Comparison of ENCODE assay signal across 29 mouse cellular contexts in genomic region chr8:113801551-113801950, GRCm38 (mm10). TPM values are rescaled to one million over a fixed set of nuclear protein-coding genes. Genes with fewer than 3 reads are reported as not detected.
A peak's percentile ranks its signal among the peaks of the same experiment; 100 is the strongest.
DNase-seq lines count a peak whose midpoint lies in the region; ATAC-seq and TF ChIP-seq lines count a peak whose summit lies in the region.
"Had no signal": no experiment of that assay in that cellular context is flagged by ENCODE, and none has a peak within 500 bp of the region (broad histone marks: within the 10 kb centered on the region; RNA-seq: fewer than 3 reads in every experiment).

No protein-coding gene starts in this region.

- TF ChIP-seq CTCF in hindbrain, postnatal 0 days (IDR thresholded peaks at IDR 0.05; ENCODE audit: low read depth) = no peak

- ATAC-seq in forebrain, embryonic 14.5 days = no peak
- no peak for ATAC-seq in forebrain, embryonic 16.5 days
- no peak for ATAC-seq in hindbrain, postnatal 0 days
- ATAC-seq in hindbrain, embryonic 12.5 days (ENCODE audit: low FRiP score) = no peak
- no peak for ATAC-seq in midbrain, embryonic 11.5 days (ENCODE audit: low FRiP score)
- no peak for ATAC-seq in midbrain, embryonic 13.5 days
- ATAC-seq: forebrain, embryonic 13.5 days; liver, embryonic 12.5 days; liver, postnatal 0 days had no signal

- H3K27ac ChIP-seq in forebrain, embryonic 14.5 days (ENCODE audit: low read depth, low read length) = no peak overlapping the region
- H3K27ac ChIP-seq in forebrain, embryonic 16.5 days (ENCODE audit: low read length) = no peak overlapping the region
- H3K27ac ChIP-seq in hindbrain, postnatal 0 days = no peak overlapping the region
- no peak overlapping the region for H3K27ac ChIP-seq in hindbrain, embryonic 12.5 days
- no peak overlapping the region for H3K27ac ChIP-seq in midbrain, embryonic 11.5 days (ENCODE audit: low read depth, low read length)
- no peak overlapping the region for H3K27ac ChIP-seq in midbrain, embryonic 13.5 days
- H3K27ac ChIP-seq: embryonic facial prominence, embryonic 13.5 days; forebrain, embryonic 13.5 days; heart, embryonic 13.5 days; hindbrain, embryonic 13.5 days; kidney, embryonic 15.5 days; liver, embryonic 12.5 days; midbrain, embryonic 12.5 days; neural tube, embryonic 12.5 days had no signal

- H3K4me1 ChIP-seq in forebrain, embryonic 14.5 days (ENCODE audit: control insufficient read depth, insufficient read depth, low read length) = no peaks in the 10 kb centered on the region
- H3K4me1 ChIP-seq in forebrain, embryonic 16.5 days (replicated peaks; ENCODE audit: control insufficient read depth, insufficient read depth, low read length) = peaks cover 8% of the 10 kb centered on the region
- H3K4me1 ChIP-seq in hindbrain, postnatal 0 days (ENCODE audit: insufficient read depth, low read length) = no peaks in the 10 kb centered on the region
- H3K4me1 ChIP-seq in hindbrain, embryonic 12.5 days = no peaks in the 10 kb centered on the region
- H3K4me1 ChIP-seq in midbrain, embryonic 11.5 days (ENCODE audit: control insufficient read depth, insufficient read depth, low read length) = no peaks in the 10 kb centered on the region
- no peaks in the 10 kb centered on the region for H3K4me1 ChIP-seq in midbrain, embryonic 13.5 days (replicated peaks)
- H3K4me1 ChIP-seq: forebrain, embryonic 13.5 days; heart, embryonic 13.5 days; hindbrain, embryonic 13.5 days; kidney, embryonic 15.5 days; liver, embryonic 12.5 days; midbrain, embryonic 12.5 days; neural tube, embryonic 12.5 days had no signal

- H3K36me3 ChIP-seq in forebrain, embryonic 14.5 days (ENCODE audit: control insufficient read depth, insufficient read depth, low read length) = no peaks in the 10 kb centered on the region
- no peaks in the 10 kb centered on the region for H3K36me3 ChIP-seq in forebrain, embryonic 16.5 days (ENCODE audit: control insufficient read depth, insufficient read depth)
- H3K36me3 ChIP-seq in hindbrain, postnatal 0 days (ENCODE audit: insufficient read depth, low read length) = no peaks in the 10 kb centered on the region
- H3K36me3 ChIP-seq in hindbrain, embryonic 12.5 days = no peaks in the 10 kb centered on the region
- H3K36me3 ChIP-seq in midbrain, embryonic 11.5 days (ENCODE audit: control insufficient read depth, insufficient read depth, low read length) = no peaks in the 10 kb centered on the region
- no peaks in the 10 kb centered on the region for H3K36me3 ChIP-seq in midbrain, embryonic 13.5 days
- H3K36me3 ChIP-seq: embryonic facial prominence, embryonic 13.5 days; heart, embryonic 13.5 days; hindbrain, embryonic 13.5 days; kidney, embryonic 15.5 days; liver, embryonic 12.5 days; midbrain, embryonic 12.5 days; neural tube, embryonic 12.5 days had no signal

- H3K9ac ChIP-seq in forebrain, embryonic 14.5 days (ENCODE audit: low read length) = no peak overlapping the region
- H3K9ac ChIP-seq in forebrain, embryonic 16.5 days (replicated peaks; ENCODE audit: low read depth, low read length) = no peak overlapping the region
- H3K9ac ChIP-seq in hindbrain, postnatal 0 days (replicated peaks; ENCODE audit: low read length) = no peak overlapping the region
- H3K9ac ChIP-seq in hindbrain, embryonic 12.5 days = no peak overlapping the region
- no peak overlapping the region for H3K9ac ChIP-seq in midbrain, embryonic 11.5 days (ENCODE audit: low read length)
- H3K9ac ChIP-seq in midbrain, embryonic 13.5 days (replicated peaks) = no peak overlapping the region
- H3K9ac ChIP-seq: embryonic facial prominence, embryonic 13.5 days; forebrain, embryonic 13.5 days; heart, embryonic 13.5 days; hindbrain, embryonic 13.5 days; kidney, embryonic 15.5 days; liver, embryonic 12.5 days; liver, postnatal 0 days; midbrain, embryonic 12.5 days; neural tube, embryonic 12.5 days had no signal

- intact Hi-C loops in left cerebral cortex, postnatal 25 days (cut with DNase I) = no loop called here

- 72% methylated on average over 5 of the region's 5 CpGs for WGBS in forebrain, embryonic 14.5 days
- WGBS in forebrain, embryonic 16.5 days = 59% methylated on average over 5 of the region's 5 CpGs
- 79% methylated on average over 5 of the region's 5 CpGs for WGBS in hindbrain, postnatal 0 days
- 79% methylated on average over 5 of the region's 5 CpGs for whole genome bisulfite sequencing in hindbrain, embryonic 12.5 days
- whole genome bisulfite sequencing in midbrain, embryonic 11.5 days = 56% methylated on average over 5 of the region's 5 CpGs
- WGBS in midbrain, embryonic 13.5 days = 56% methylated on average over 5 of the region's 5 CpGs

- no peak overlapping the region for H3K4me2 ChIP-seq in forebrain, embryonic 14.5 days (ENCODE audit: low read length)
- no peak overlapping the region for H3K4me2 ChIP-seq in forebrain, embryonic 16.5 days (ENCODE audit: low read length)
- H3K4me2 ChIP-seq in hindbrain, postnatal 0 days (ENCODE audit: low read depth, low read length) = no peak overlapping the region
- H3K4me2 ChIP-seq in hindbrain, embryonic 12.5 days (replicated peaks) = no peak overlapping the region
- no peak overlapping the region for H3K4me2 ChIP-seq in midbrain, embryonic 11.5 days
- H3K4me2 ChIP-seq in midbrain, embryonic 13.5 days (replicated peaks) = no peak overlapping the region
- H3K4me2 ChIP-seq: embryonic facial prominence, embryonic 13.5 days; forebrain, embryonic 13.5 days; heart, embryonic 13.5 days; hindbrain, embryonic 13.5 days; kidney, embryonic 15.5 days; liver, embryonic 12.5 days; midbrain, embryonic 12.5 days; neural tube, embryonic 12.5 days had no signal

- DNase-seq in forebrain, embryonic 14.5 days (ENCODE audit: low spot score) = peak; percentile 66
- peak; percentile 0 for DNase-seq in hindbrain, postnatal 0 days (ENCODE audit: low spot score)
- DNase-seq in midbrain, embryonic 11.5 days (ENCODE audit: low spot score, missing footprints) = peak; percentile 72
- no peak for DNase-seq in left cerebral cortex, postnatal 25 days (ENCODE audit: low spot score in 2 of 2)
- DNase-seq: adrenal gland, postnatal 25 days; cerebellum, adult 11-12 months; cerebellum, adult 9-11 months; heart, postnatal 10 days; kidney, adult 18-20 months; kidney, postnatal 25 days; liver, postnatal 0 days; right cerebral cortex, adult 18-20 months; spleen, adult 18-20 months; thymus, postnatal 14 days had no signal

- H3K4me3 ChIP-seq in forebrain, embryonic 14.5 days (ENCODE audit: low read depth, low read length) = no peak overlapping the region
- no peak overlapping the region for H3K4me3 ChIP-seq in forebrain, embryonic 16.5 days (replicated peaks; ENCODE audit: low read length)
- H3K4me3 ChIP-seq in hindbrain, postnatal 0 days (ENCODE audit: low read length) = no peak overlapping the region
- no peak overlapping the region for H3K4me3 ChIP-seq in hindbrain, embryonic 12.5 days
- H3K4me3 ChIP-seq in midbrain, embryonic 11.5 days (ENCODE audit: low read depth, low read length) = no peak overlapping the region
- H3K4me3 ChIP-seq in midbrain, embryonic 13.5 days (replicated peaks) = no peak overlapping the region
- H3K4me3 ChIP-seq: embryonic facial prominence, embryonic 13.5 days; erythroblast, embryonic 14.5 days; forebrain, embryonic 13.5 days; heart, embryonic 13.5 days; hindbrain, embryonic 13.5 days; kidney, embryonic 15.5 days; liver, embryonic 12.5 days; midbrain, embryonic 12.5 days; neural tube, embryonic 12.5 days had no signal

- no peaks in the 10 kb centered on the region for H3K27me3 ChIP-seq in forebrain, embryonic 14.5 days (replicated peaks; ENCODE audit: control insufficient read depth, insufficient read depth, low read length)
- H3K27me3 ChIP-seq in forebrain, embryonic 16.5 days (replicated peaks; ENCODE audit: control insufficient read depth, insufficient read depth, low read length) = no peaks in the 10 kb centered on the region
- H3K27me3 ChIP-seq in hindbrain, postnatal 0 days (ENCODE audit: insufficient read depth, low read length) = no peaks in the 10 kb centered on the region
- no peaks in the 10 kb centered on the region for H3K27me3 ChIP-seq in hindbrain, embryonic 12.5 days
- H3K27me3 ChIP-seq in midbrain, embryonic 11.5 days (ENCODE audit: control insufficient read depth, insufficient read depth, low read length) = no peaks in the 10 kb centered on the region
- no peaks in the 10 kb centered on the region for H3K27me3 ChIP-seq in midbrain, embryonic 13.5 days
- H3K27me3 ChIP-seq: embryonic facial prominence, embryonic 13.5 days; forebrain, embryonic 13.5 days; heart, embryonic 13.5 days; hindbrain, embryonic 13.5 days; kidney, embryonic 15.5 days; liver, embryonic 12.5 days; midbrain, embryonic 12.5 days; neural tube, embryonic 12.5 days had no signal

- H3K9me3 ChIP-seq in forebrain, embryonic 14.5 days (replicated peaks; ENCODE audit: control insufficient read depth, low read length) = no peaks in the 10 kb centered on the region
- no peaks in the 10 kb centered on the region for H3K9me3 ChIP-seq in forebrain, embryonic 16.5 days (ENCODE audit: control insufficient read depth, low read length)
- no peaks in the 10 kb centered on the region for H3K9me3 ChIP-seq in hindbrain, postnatal 0 days (ENCODE audit: low read length)
- no peaks in the 10 kb centered on the region for H3K9me3 ChIP-seq in hindbrain, embryonic 12.5 days (replicated peaks)
- H3K9me3 ChIP-seq in midbrain, embryonic 11.5 days (ENCODE audit: control insufficient read depth, low read length) = no peaks in the 10 kb centered on the region
- H3K9me3 ChIP-seq in midbrain, embryonic 13.5 days = no peaks in the 10 kb centered on the region
- H3K9me3 ChIP-seq: embryonic facial prominence, embryonic 13.5 days; forebrain, embryonic 13.5 days; heart, embryonic 13.5 days; hindbrain, embryonic 13.5 days; kidney, embryonic 15.5 days; liver, embryonic 12.5 days; midbrain, embryonic 12.5 days; neural tube, embryonic 12.5 days had no signal

RNA-seq across cellular contexts. Expression of gene Adamts18, which starts 47.0 kb away (rescaled TPM):
- 8.8 and 13.3 TPM in 2 replicates for polyA plus RNA-seq in forebrain, embryonic 14.5 days (2014; fragmentation: Nextera tagmentation; extraction: Ambion mirVana)
- 21.6 and 23.3 TPM in 2 replicates for polyA plus RNA-seq in forebrain, embryonic 16.5 days (2015; fragmentation: Nextera tagmentation; extraction: Ambion mirVana)
- total RNA-seq in hindbrain, postnatal 0 days (2014; rRNA removed) = 4.6 and 6.2 TPM in 2 replicates
- polyA plus RNA-seq in hindbrain, postnatal 0 days (2015; fragmentation: Nextera tagmentation; extraction: Ambion mirVana) = 4.0 and 5.0 TPM in 2 replicates
- polyA plus RNA-seq in hindbrain, embryonic 12.5 days (2016; fragmentation: Nextera tagmentation; extraction: Ambion mirVana) = 2.1 and 2.8 TPM in 2 replicates
- polyA plus RNA-seq in midbrain, embryonic 11.5 days (2014; fragmentation: Nextera tagmentation; extraction: Ambion mirVana) = 0.50 and 0.68 TPM in 2 replicates
- polyA plus RNA-seq in midbrain, embryonic 13.5 days (2015; fragmentation: Nextera tagmentation; extraction: Ambion mirVana) = 3.1 and 4.5 TPM in 2 replicates
- 1 to 10 TPM; 2.6 to 3.1 TPM for total RNA-seq in left cerebral cortex, postnatal 25 days (2021)
- total RNA-seq: adrenal gland, adult 18-20 months; adrenal gland, postnatal 25 days; heart, adult 8-10 months; megakaryocyte progenitor cell, adult 5-6 weeks had no signal
- polyA plus RNA-seq: erythroblast, embryonic 14.5 days; liver, postnatal 0 days had no signal

Comparison
In these comparisons a context has a peak if more than half of its experiments do, and no peak if none do; other contexts are left out.
1. DNase-seq: peak in forebrain, embryonic 14.5 days (single experiment), hindbrain, postnatal 0 days (single experiment) and midbrain, embryonic 11.5 days (single experiment); none in left cerebral cortex, postnatal 25 days (0 of 2).